Mouse (Mus musculus): Measurements from ENCODE around the gene Zscan20.
"Not testable (repeated sequence)": the region's sequence is repeated elsewhere in the genome, so short reads cannot be mapped to it uniquely, and the experiment has no call there.

The Zscan20 gene

GRCm38 (mm10) chr4:128615761-128616160 is 5.9 kb upstream of the Zscan20 start:
- in situ Hi-C loops (cut with MboI, MseI), result loop anchor here (5.0 kb wide), 2 partner anchors 97 to 237 kb away; no protein-coding TSS in a partner anchor

- in situ Hi-C loops (cut with MboI, MseI), result no loop called here
These were observed 3.4 kb upstream of the Zscan20 start for GRCm38 (mm10) chr4:128613326-128613725.

GRCm38 (mm10) chr4:128611726-128612125 is 1.8 kb upstream of the Zscan20 start:
- in situ Hi-C loops (cut with MboI, MseI), result not testable (repeated sequence)

- in situ Hi-C loops (cut with MboI, MseI), result no loop called here
These were observed 808 bp upstream of the Zscan20 start for GRCm38 (mm10) chr4:128610706-128611105.

GRCm38 (mm10) chr4:128609276-128609924 is 498 bp downstream of the Zscan20 start:
- in situ Hi-C loops (cut with MboI, MseI), result no loop called here

GRCm38 (mm10) chr4:128607661-128608060 is 2.2 kb downstream of the Zscan20 start:
- in situ Hi-C loops (cut with MboI, MseI), result no loop called here

GRCm38 (mm10) chr4:128606586-128606985 is 3.3 kb downstream of the Zscan20 start:
- in situ Hi-C loops (cut with MboI, MseI), result no loop called here

GRCm38 (mm10) chr4:128597801-128598560 is 11.9 kb downstream of the Zscan20 start:
- in situ Hi-C loops (cut with MboI, MseI), result no loop called here

GRCm38 (mm10) chr4:128594062-128594461 is 15.8 kb downstream of the Zscan20 start:
- in situ Hi-C loops (cut with MboI, MseI), result no loop called here

- in situ Hi-C loops (cut with MboI, MseI), result no loop called here
These were observed 16.6 kb downstream of the Zscan20 start for GRCm38 (mm10) chr4:128593286-128593685.

GRCm38 (mm10) chr4:128579182-128579581 is 30.7 kb downstream of the Zscan20 start:
- in situ Hi-C loops (cut with MboI, MseI), result no loop called here

GRCm38 (mm10) chr4:128575811-128576210 is 34.1 kb downstream of the Zscan20 start:
- in situ Hi-C loops (cut with MboI, MseI), result no loop called here

- in situ Hi-C loops (cut with MboI, MseI), result no loop called here
These were observed 49.6 kb downstream of the Zscan20 start for GRCm38 (mm10) chr4:128560327-128560726.

- in situ Hi-C loops (cut with MboI, MseI), result loop anchor here (5.0 kb wide), 1 partner anchor 1177 kb away; no protein-coding TSS in a partner anchor
These were observed 55.7 kb downstream of the Zscan20 start for GRCm38 (mm10) chr4:128554198-128554597.

- in situ Hi-C loops (cut with MboI, MseI), result loop anchor here (5.0 kb wide), 1 partner anchor 1173 kb away; no protein-coding TSS in a partner anchor
These were observed 59.1 kb downstream of the Zscan20 start for GRCm38 (mm10) chr4:128550756-128551155.

GRCm38 (mm10) chr4:128543956-128544486 is 65.9 kb downstream of the Zscan20 start:
- in situ Hi-C loops (cut with MboI, MseI), result not testable (repeated sequence)

- in situ Hi-C loops (cut with MboI, MseI), result no loop called here
These were observed 66.5 kb downstream of the Zscan20 start for GRCm38 (mm10) chr4:128543378-128543777.

Data from regulatory T cell (primary cell).